Mouse (Mus musculus): ENCODE measurements around the gene Gcc2. TPM values are rescaled to one million over a fixed set of nuclear protein-coding genes. Genes with fewer than 3 reads are reported as not detected.

Gene Gcc2
- polyA plus RNA-seq, 1 experiment from 2014 or later: 34.1 TPM

DNA sequence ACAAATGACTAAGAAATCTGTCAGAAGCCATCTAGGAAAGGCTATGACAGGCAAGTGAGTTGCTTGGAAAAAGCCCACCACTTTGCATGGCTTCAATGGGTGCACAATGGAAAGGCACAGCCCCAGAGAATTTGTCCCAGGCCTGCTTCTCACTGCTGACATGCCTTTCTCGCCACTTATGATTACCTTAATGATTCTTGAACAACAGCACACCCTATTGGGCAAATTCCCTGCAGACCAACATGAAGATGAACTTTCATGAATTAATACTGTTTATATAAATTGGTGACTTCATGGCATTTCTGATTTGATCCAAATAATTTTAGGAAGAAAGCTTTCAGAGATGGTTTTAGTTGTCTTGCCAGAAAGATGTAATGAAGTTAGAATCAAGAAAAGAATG, 5.8 kb upstream of the Gcc2 start:
- 18% methylated on average over 1 of the region's 1 CpGs for WGBS
- H3K27ac ChIP-seq (ENCODE audit: low read length): no peak overlapping the region
- H3K36me3 ChIP-seq (ENCODE audit: control insufficient read depth, insufficient read depth): no peaks in the 10 kb centered on the region
- no peak overlapping the region for H3K4me2 ChIP-seq (ENCODE audit: low read depth, low read length)
- no peak overlapping the region for H3K9ac ChIP-seq (ENCODE audit: low read length)
- no peak overlapping the region for H3K4me3 ChIP-seq (ENCODE audit: low read length)
- H3K27me3 ChIP-seq (ENCODE audit: control insufficient read depth, insufficient read depth, low read length): no peaks in the 10 kb centered on the region
- no peaks in the 10 kb centered on the region for H3K9me3 ChIP-seq (replicated peaks; ENCODE audit: control insufficient read depth, low read length)
- ATAC-seq (replicated peaks; ENCODE audit: extremely low read depth, insufficient read depth, low FRiP score): no peak
- H3K4me1 ChIP-seq (ENCODE audit: control insufficient read depth, insufficient read depth, low read length): peaks cover under 1% of the 10 kb centered on the region; the same call in 1 of the 2 replicates

- Histone ChIP-seq H3K36me3 (ENCODE audit: control insufficient read depth, insufficient read depth) (peaks cover 8% of the 10 kb centered on the region), H3K27ac (ENCODE audit: low read length) (no peak overlapping the region), H3K4me1 (ENCODE audit: control insufficient read depth, insufficient read depth, low read length) (peaks cover 12% of the 10 kb centered on the region), H3K9me3 (replicated peaks; ENCODE audit: control insufficient read depth, low read length) (no peaks in the 10 kb centered on the region), H3K27me3 (ENCODE audit: control insufficient read depth, insufficient read depth, low read length) (no peaks in the 10 kb centered on the region), H3K9ac (ENCODE audit: low read length) (peak overlapping the region; percentile 83), H3K4me2 (ENCODE audit: low read depth, low read length) (peak overlapping the region; percentile 74), H3K4me3 (ENCODE audit: low read length) (peak overlapping the region; percentile 94)
- WGBS: 36% methylated on average over 6 of the region's 6 CpGs
- no peak for ATAC-seq (replicated peaks; ENCODE audit: extremely low read depth, insufficient read depth, low FRiP score)
Measured at GRCm38 (mm10) chr10:58254635-58255175, 592 bp upstream of the Gcc2 start.

GRCm38 (mm10) chr10:58255954-58256353, 657 bp downstream of the Gcc2 start:
- Histone ChIP-seq H3K4me3 (ENCODE audit: low read length) (peak overlapping the region; percentile 94), H3K4me2 (ENCODE audit: low read depth, low read length) (peak overlapping the region; percentile 74), H3K9ac (ENCODE audit: low read length) (peak overlapping the region; percentile 83), H3K4me1 (ENCODE audit: control insufficient read depth, insufficient read depth, low read length) (peaks cover 12% of the 10 kb centered on the region), H3K9me3 (replicated peaks; ENCODE audit: control insufficient read depth, low read length) (no peaks in the 10 kb centered on the region), H3K36me3 (ENCODE audit: control insufficient read depth, insufficient read depth) (peaks cover 15% of the 10 kb centered on the region), H3K27ac (ENCODE audit: low read length) (peak overlapping the region; percentile 69; the same call in 1 of the 2 replicates), H3K27me3 (ENCODE audit: control insufficient read depth, insufficient read depth, low read length) (no peaks in the 10 kb centered on the region)
- whole genome bisulfite sequencing: 5% methylated on average over 4 of the region's 4 CpGs
- ATAC-seq (replicated peaks; ENCODE audit: extremely low read depth, insufficient read depth, low FRiP score): no peak

- Histone ChIP-seq H3K36me3 (ENCODE audit: control insufficient read depth, insufficient read depth) (peaks cover 24% of the 10 kb centered on the region), H3K9me3 (replicated peaks; ENCODE audit: control insufficient read depth, low read length) (no peaks in the 10 kb centered on the region), H3K4me2 (ENCODE audit: low read depth, low read length) (no peak overlapping the region), H3K4me3 (ENCODE audit: low read length) (no peak overlapping the region), H3K9ac (ENCODE audit: low read length) (no peak overlapping the region), H3K27ac (ENCODE audit: low read length) (0 out of 2 replicates have a peak overlapping the region, but pooled peaks have one; percentile 18), H3K27me3 (ENCODE audit: control insufficient read depth, insufficient read depth, low read length) (no peaks in the 10 kb centered on the region), H3K4me1 (ENCODE audit: control insufficient read depth, insufficient read depth, low read length) (peaks cover 12% of the 10 kb centered on the region)
- no peak for ATAC-seq (replicated peaks; ENCODE audit: extremely low read depth, insufficient read depth, low FRiP score)
- 52% methylated on average over 5 of the region's 5 CpGs for WGBS
Measured at GRCm38 (mm10) chr10:58258466-58258865, 3.2 kb downstream of the Gcc2 start.

GRCm38 (mm10) chr10:58282238-58282637, 26.9 kb downstream of the Gcc2 start:
- Histone ChIP-seq H3K4me3 (ENCODE audit: low read length) (no peak overlapping the region), H3K9ac (ENCODE audit: low read length) (no peak overlapping the region), H3K36me3 (ENCODE audit: control insufficient read depth, insufficient read depth) (peaks cover 22% of the 10 kb centered on the region), H3K9me3 (replicated peaks; ENCODE audit: control insufficient read depth, low read length) (no peaks in the 10 kb centered on the region), H3K27me3 (ENCODE audit: control insufficient read depth, insufficient read depth, low read length) (no peaks in the 10 kb centered on the region), H3K4me2 (ENCODE audit: low read depth, low read length) (no peak overlapping the region), H3K4me1 (ENCODE audit: control insufficient read depth, insufficient read depth, low read length) (no peaks in the 10 kb centered on the region), H3K27ac (ENCODE audit: low read length) (no peak overlapping the region)
- 94% methylated on average over 7 of the region's 7 CpGs for WGBS
- no peak for ATAC-seq (replicated peaks; ENCODE audit: extremely low read depth, insufficient read depth, low FRiP score)

GRCm38 (mm10) chr10:58290742-58291141, 35.4 kb downstream of the Gcc2 start:
- no peaks in the 10 kb centered on the region for H3K27me3 ChIP-seq (ENCODE audit: control insufficient read depth, insufficient read depth, low read length)
- H3K4me1 ChIP-seq (ENCODE audit: control insufficient read depth, insufficient read depth, low read length): no peaks in the 10 kb centered on the region
- ATAC-seq (replicated peaks; ENCODE audit: extremely low read depth, insufficient read depth, low FRiP score): no peak
- H3K9ac ChIP-seq (ENCODE audit: low read length): no peak overlapping the region
- no peak overlapping the region for H3K27ac ChIP-seq (ENCODE audit: low read length)
- no peaks in the 10 kb centered on the region for H3K9me3 ChIP-seq (replicated peaks; ENCODE audit: control insufficient read depth, low read length)
- H3K4me3 ChIP-seq (ENCODE audit: low read length): no peak overlapping the region
- H3K36me3 ChIP-seq (ENCODE audit: control insufficient read depth, insufficient read depth): peaks cover 55% of the 10 kb centered on the region
- no peak overlapping the region for H3K4me2 ChIP-seq (ENCODE audit: low read depth, low read length)
- 52% methylated on average over 3 of the region's 3 CpGs for WGBS

- Histone ChIP-seq H3K9ac (ENCODE audit: low read length) (no peak overlapping the region), H3K27me3 (ENCODE audit: control insufficient read depth, insufficient read depth, low read length) (no peaks in the 10 kb centered on the region), H3K4me1 (ENCODE audit: control insufficient read depth, insufficient read depth, low read length) (no peaks in the 10 kb centered on the region), H3K36me3 (ENCODE audit: control insufficient read depth, insufficient read depth) (peaks cover 69% of the 10 kb centered on the region), H3K4me3 (ENCODE audit: low read length) (no peak overlapping the region), H3K4me2 (ENCODE audit: low read depth, low read length) (no peak overlapping the region), H3K27ac (ENCODE audit: low read length) (no peak overlapping the region), H3K9me3 (replicated peaks; ENCODE audit: control insufficient read depth, low read length) (no peaks in the 10 kb centered on the region)
- no peak for ATAC-seq (replicated peaks; ENCODE audit: extremely low read depth, insufficient read depth, low FRiP score)
- 85% methylated on average over 3 of the region's 3 CpGs for WGBS
Measured at GRCm38 (mm10) chr10:58294246-58294645, 38.9 kb downstream of the Gcc2 start.

DNA sequence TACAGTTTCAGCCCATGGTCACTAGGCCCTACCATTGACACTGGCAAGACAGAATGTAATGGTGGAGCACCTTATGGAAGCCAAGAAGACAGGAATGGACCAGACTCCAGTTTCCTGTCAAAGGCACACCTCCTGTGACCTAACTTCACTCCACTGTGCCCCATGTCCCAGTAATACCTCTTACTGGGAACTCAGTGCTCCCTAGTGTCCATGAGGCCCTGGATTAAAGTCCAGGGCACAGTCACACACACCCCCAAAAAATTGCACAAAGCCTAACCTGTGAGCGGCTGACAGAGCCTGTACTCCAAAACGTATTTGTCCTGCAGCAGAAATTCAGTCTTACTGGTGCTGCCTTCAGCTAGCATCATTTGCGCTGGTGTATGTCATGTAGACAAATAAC, 40.3 kb downstream of the Gcc2 start:
- no peak overlapping the region for H3K4me2 ChIP-seq (ENCODE audit: low read depth, low read length)
- no peak overlapping the region for H3K9ac ChIP-seq (ENCODE audit: low read length)
- H3K4me3 ChIP-seq (ENCODE audit: low read length): no peak overlapping the region
- 96% methylated on average over 3 of the region's 3 CpGs for WGBS
- H3K27me3 ChIP-seq (ENCODE audit: control insufficient read depth, insufficient read depth, low read length): no peaks in the 10 kb centered on the region
- no peaks in the 10 kb centered on the region for H3K9me3 ChIP-seq (replicated peaks; ENCODE audit: control insufficient read depth, low read length)
- H3K27ac ChIP-seq (ENCODE audit: low read length): no peak overlapping the region
- H3K36me3 ChIP-seq (ENCODE audit: control insufficient read depth, insufficient read depth): peaks cover 72% of the 10 kb centered on the region
- no peak for ATAC-seq (replicated peaks; ENCODE audit: extremely low read depth, insufficient read depth, low FRiP score)
- H3K4me1 ChIP-seq (ENCODE audit: control insufficient read depth, insufficient read depth, low read length): no peaks in the 10 kb centered on the region

DNA sequence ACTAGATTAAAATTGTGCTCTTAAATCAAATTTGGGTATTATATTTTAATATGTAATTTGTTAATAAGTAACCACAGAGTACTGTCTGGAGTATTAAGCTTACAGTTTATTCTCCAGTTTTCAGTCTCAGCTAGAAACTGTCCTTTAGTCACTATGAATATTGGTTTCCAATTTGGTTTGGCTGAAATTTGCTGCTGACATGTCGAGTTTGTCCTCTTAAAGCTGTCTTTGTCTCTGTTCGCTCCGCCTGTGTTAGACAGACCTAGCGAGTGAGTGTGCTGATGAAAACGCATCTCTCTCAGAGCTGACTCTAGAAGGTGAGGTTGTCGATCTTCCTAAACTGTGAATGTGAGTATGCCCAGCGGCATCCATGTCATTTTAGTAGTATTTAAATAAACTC, 49.7 kb downstream of the Gcc2 start:
- Histone ChIP-seq H3K36me3 (ENCODE audit: control insufficient read depth, insufficient read depth) (peaks cover 38% of the 10 kb centered on the region), H3K4me3 (ENCODE audit: low read length) (no peak overlapping the region), H3K4me2 (ENCODE audit: low read depth, low read length) (no peak overlapping the region), H3K27me3 (ENCODE audit: control insufficient read depth, insufficient read depth, low read length) (no peaks in the 10 kb centered on the region), H3K9ac (ENCODE audit: low read length) (no peak overlapping the region), H3K9me3 (replicated peaks; ENCODE audit: control insufficient read depth, low read length) (no peaks in the 10 kb centered on the region), H3K4me1 (ENCODE audit: control insufficient read depth, insufficient read depth, low read length) (no peaks in the 10 kb centered on the region), H3K27ac (ENCODE audit: low read length) (no peak overlapping the region)
- WGBS: 86% methylated on average over 7 of the region's 7 CpGs
- no peak for ATAC-seq (replicated peaks; ENCODE audit: extremely low read depth, insufficient read depth, low FRiP score)

Data from heart, embryonic 16.5 days (tissue).